Mouse (Mus musculus) C2C12 (cell line): ENCODE results near the gene Robo1. TPM values are rescaled to one million over a fixed set of nuclear protein-coding genes. Genes with fewer than 3 reads are reported as not detected.

Source experiments
- H3K27me3 ChIP-seq: one replicate; pipeline ENCODE4 v1.6.1; 2011; ENCODE audit not compliant: control insufficient read depth, insufficient read depth, insufficient read length
- H3K36me3 ChIP-seq: one replicate; pipeline ENCODE4 v1.6.1; 2011; ENCODE audit not compliant: control insufficient read depth, insufficient read depth
- H3K4me3 ChIP-seq: one replicate; pipeline ENCODE4 v1.5.1; 2011; ENCODE audit warnings: mild to moderate bottlenecking, control low read depth; ENCODE audit not compliant: poor library complexity, insufficient read depth, severe bottlenecking
- H3K79me2 ChIP-seq: one replicate; pipeline ENCODE4 v1.6.1; 2011; ENCODE audit not compliant: control insufficient read depth, insufficient read depth
- H3K79me3 ChIP-seq: one replicate; pipeline ENCODE4 v1.6.1; 2011; ENCODE audit warnings: low read depth, control low read depth
- H3ac ChIP-seq: one replicate; pipeline ENCODE3; 2011; ENCODE audit warnings: low read depth; ENCODE audit not compliant: control insufficient read depth, insufficient read length
- CEBPB ChIP-seq: IDR thresholded peaks from one replicate; pipeline ENCODE4 v1.6.1; 2011; ENCODE audit warnings: low read depth, mild to moderate bottlenecking, control low read depth, moderate library complexity
- CTCF ChIP-seq: IDR thresholded peaks from one replicate; pipeline ENCODE4 v1.5.1; 2011; ENCODE audit not compliant: control insufficient read depth, insufficient read depth, insufficient read length
- FOSL1 ChIP-seq: IDR thresholded peaks from one replicate; pipeline ENCODE4 v1.8.0; 2011; ENCODE audit warnings: mild to moderate bottlenecking, low read length; ENCODE audit not compliant: poor library complexity, insufficient read depth, severe bottlenecking
- MAX ChIP-seq: IDR thresholded peaks from one replicate; pipeline ENCODE4 v1.6.1; 2011; ENCODE audit warnings: mild to moderate bottlenecking, control low read depth
- MYOD1 ChIP-seq: IDR thresholded peaks from one replicate; pipeline ENCODE4 v1.6.1; 2011; ENCODE audit warnings: low read depth; ENCODE audit not compliant: control insufficient read depth, insufficient read length
- MYOG ChIP-seq: IDR thresholded peaks from one replicate; pipeline ENCODE4 v1.6.1; 2011; ENCODE audit not compliant: control insufficient read depth, insufficient read length; ENCODE audit errors: extremely low read depth
- USF1 ChIP-seq: IDR thresholded peaks from one replicate; pipeline ENCODE4 v1.6.1; 2011; ENCODE audit warnings: low read depth, mild to moderate bottlenecking, control low read depth, moderate library complexity
- polyA plus RNA-seq: library from polyadenylated mRNA; unstranded; fragments of >200 nt; fragmentation: generic; extraction: Trizol; gene quantifications from one replicate; pipeline ENCODE4 v1.2.1, GENCODE M21; 2012; ENCODE audit warnings: missing spikeins

Robo1 gene
- polyA plus RNA-seq, 1 experiment: 6.5 TPM

GRCm38 (mm10) chr16:72665454-72665853, 357.3 kb downstream of the Robo1 start:
- H3K4me3 ChIP-seq: no peak overlapping the region
- H3K36me3 ChIP-seq: no peaks in the 10 kb centered on the region
- H3K79me2 ChIP-seq: no peaks in the 10 kb centered on the region
- no peak overlapping the region for H3ac ChIP-seq
- peaks cover 11% of the 10 kb centered on the region for H3K79me3 ChIP-seq
- no peaks in the 10 kb centered on the region for H3K27me3 ChIP-seq
- no peak for TF ChIP-seq CTCF
- TF ChIP-seq FOSL1: no peak
- no peak for TF ChIP-seq MYOD1
- TF ChIP-seq CEBPB: no peak
- TF ChIP-seq MAX: no peak
- TF ChIP-seq USF1: no peak
- no peak for TF ChIP-seq MYOG

GRCm38 (mm10) chr16:72670240-72671038, 362.3 kb downstream of the Robo1 start:
- peaks cover 4% of the 10 kb centered on the region for H3K79me3 ChIP-seq
- H3K27me3 ChIP-seq: no peaks in the 10 kb centered on the region
- no peak overlapping the region for H3ac ChIP-seq
- H3K4me3 ChIP-seq: no peak overlapping the region
- TF ChIP-seq MYOD1: no peak
- H3K79me2 ChIP-seq: no peaks in the 10 kb centered on the region
- no peaks in the 10 kb centered on the region for H3K36me3 ChIP-seq

GRCm38 (mm10) chr16:72677234-72677633, 369.1 kb downstream of the Robo1 start:
- Histone ChIP-seq H3K79me2 (no peaks in the 10 kb centered on the region), H3K79me3 (no peaks in the 10 kb centered on the region), H3K36me3 (no peaks in the 10 kb centered on the region), H3ac (no peak overlapping the region), H3K4me3 (no peak overlapping the region), H3K27me3 (no peaks in the 10 kb centered on the region)
- TF ChIP-seq MYOG (no peak), MYOD1 (no peak), FOSL1 (no peak), USF1 (no peak)

- H3K27me3 ChIP-seq: no peaks in the 10 kb centered on the region
Measured at GRCm38 (mm10) chr16:72678450-72678849, 370.3 kb downstream of the Robo1 start.

GRCm38 (mm10) chr16:72678947-72679558, 370.9 kb downstream of the Robo1 start:
- no peaks in the 10 kb centered on the region for H3K27me3 ChIP-seq
- no peak overlapping the region for H3ac ChIP-seq
- H3K79me2 ChIP-seq: no peaks in the 10 kb centered on the region
- no peaks in the 10 kb centered on the region for H3K36me3 ChIP-seq
- TF ChIP-seq FOSL1 (no peak), CEBPB (no peak), CTCF (no peak), MYOD1 (no peak), MYOG (no peak), MAX (no peak), USF1 (no peak)
- no peaks in the 10 kb centered on the region for H3K79me3 ChIP-seq
- H3K4me3 ChIP-seq: no peak overlapping the region

More at GRCm38 (mm10) chr16:72678450-72678849, 370.3 kb downstream of the Robo1 start:
- H3K79me3 ChIP-seq: no peaks in the 10 kb centered on the region
- no peak overlapping the region for H3K4me3 ChIP-seq
- H3K79me2 ChIP-seq: no peaks in the 10 kb centered on the region
- TF ChIP-seq CEBPB (no peak), CTCF (no peak), MYOD1 (no peak), MAX (no peak), USF1 (no peak), MYOG (no peak), FOSL1 (no peak)
- H3K36me3 ChIP-seq: no peaks in the 10 kb centered on the region
- H3ac ChIP-seq: no peak overlapping the region

- H3K4me3 ChIP-seq: no peak overlapping the region
- H3K36me3 ChIP-seq: no peaks in the 10 kb centered on the region
- no peaks in the 10 kb centered on the region for H3K27me3 ChIP-seq
- H3K79me3 ChIP-seq: no peaks in the 10 kb centered on the region
- no peaks in the 10 kb centered on the region for H3K79me2 ChIP-seq
- H3ac ChIP-seq: no peak overlapping the region
- TF ChIP-seq FOSL1: no peak
- no peak for TF ChIP-seq CEBPB
- no peak for TF ChIP-seq MYOD1
- TF ChIP-seq CTCF: no peak
- TF ChIP-seq MYOG: no peak
- no peak for TF ChIP-seq USF1
- TF ChIP-seq MAX: no peak
Measured at GRCm38 (mm10) chr16:72685604-72686479, 377.7 kb downstream of the Robo1 start.
